Mouse (Mus musculus) megakaryocyte, adult 5-6 weeks (primary cell): ENCODE results near the gene Ncoa6. TPM values are rescaled to one million over a fixed set of nuclear protein-coding genes. Genes with fewer than 3 reads are reported as not detected.
A peak's percentile ranks its signal among the peaks of the same experiment; 100 is the strongest.

Experiments used
- ATAC-seq: 2 replicates; pipeline ENCODE4 v1.8.0; 2016; ENCODE audit warnings: mild to moderate bottlenecking, inconsistent platforms; ENCODE audit not compliant: poor library complexity, severe bottlenecking
- total RNA-seq, 2 experiments: library from RNA; stranded (forward) in 1 of 2; stranded (reverse) in 1 of 2; fragments of 153-499, 151-499 nt in 1 of 2; fragments of 221-1000, 200-1000 nt in 1 of 2; gene quantifications; 2 replicates each; pipeline versions ENCODE4 v1.2.3 to v1.2.4; 2015 to 2017

Gene Ncoa6
- total RNA-seq, 2 experiments from 2014 or later = 16.7 to 65.1 TPM

DNA sequence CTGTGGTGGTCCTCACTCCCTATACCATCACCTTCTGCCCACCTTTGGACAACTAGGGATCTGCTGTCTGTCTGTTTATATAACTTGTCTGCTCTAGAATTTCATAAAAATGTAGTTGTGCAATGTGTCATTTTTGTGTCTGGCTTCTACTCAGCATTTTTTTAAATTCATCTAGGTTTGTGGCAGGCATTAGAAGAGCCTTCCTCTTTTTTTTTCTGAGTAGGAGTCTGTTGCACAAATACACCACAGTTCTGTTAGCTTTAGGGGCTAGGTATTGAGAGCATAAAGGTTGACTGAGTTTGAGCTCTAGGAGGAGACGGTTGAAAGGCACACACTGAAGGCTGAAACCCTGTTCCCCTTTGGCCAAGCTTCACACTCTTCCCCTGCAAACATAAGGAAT, 100.4 kb downstream of the Ncoa6 start:
- peak; percentile 71 for ATAC-seq

- ATAC-seq = no peak
Observed at GRCm38 (mm10) chr2:155372451-155372850, 101.2 kb downstream of the Ncoa6 start.

GRCm38 (mm10) chr2:155369333-155369883, 104.3 kb downstream of the Ncoa6 start:
- no peak for ATAC-seq

DNA sequence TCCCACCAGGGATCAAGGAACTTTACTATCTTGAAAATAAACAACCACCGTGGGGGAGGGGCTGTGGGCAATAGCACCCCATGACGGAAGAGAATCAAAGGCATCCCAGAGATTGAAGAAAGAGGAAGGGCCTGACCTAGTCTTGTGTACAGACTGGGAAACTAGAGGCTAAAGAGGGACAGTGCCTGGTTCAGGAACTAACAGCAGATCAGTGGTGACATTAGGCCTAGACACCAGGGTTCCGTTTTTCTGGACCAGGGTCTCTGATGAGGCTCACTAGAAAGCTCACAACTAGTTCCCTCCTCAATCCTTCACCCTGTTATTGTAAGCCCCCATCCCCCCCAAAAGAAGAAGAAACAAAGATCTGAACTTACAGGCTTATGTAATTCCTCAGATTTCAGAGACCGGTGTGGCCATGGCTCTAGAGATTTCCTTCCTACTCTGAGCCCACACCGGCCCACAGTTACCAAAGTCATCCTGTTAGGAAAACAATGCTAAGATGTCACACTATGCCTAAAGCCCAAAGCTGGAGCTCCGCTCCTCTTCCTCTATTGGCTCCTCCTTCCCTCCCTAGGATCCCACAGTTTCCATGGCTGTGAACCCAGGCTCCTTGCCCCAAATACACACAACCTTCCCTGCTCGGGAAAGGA, 105.9 kb downstream of the Ncoa6 start:
- peak; percentile 79 for ATAC-seq

- ATAC-seq = no peak
Observed at GRCm38 (mm10) chr2:155357686-155358399, 115.9 kb downstream of the Ncoa6 start.

DNA sequence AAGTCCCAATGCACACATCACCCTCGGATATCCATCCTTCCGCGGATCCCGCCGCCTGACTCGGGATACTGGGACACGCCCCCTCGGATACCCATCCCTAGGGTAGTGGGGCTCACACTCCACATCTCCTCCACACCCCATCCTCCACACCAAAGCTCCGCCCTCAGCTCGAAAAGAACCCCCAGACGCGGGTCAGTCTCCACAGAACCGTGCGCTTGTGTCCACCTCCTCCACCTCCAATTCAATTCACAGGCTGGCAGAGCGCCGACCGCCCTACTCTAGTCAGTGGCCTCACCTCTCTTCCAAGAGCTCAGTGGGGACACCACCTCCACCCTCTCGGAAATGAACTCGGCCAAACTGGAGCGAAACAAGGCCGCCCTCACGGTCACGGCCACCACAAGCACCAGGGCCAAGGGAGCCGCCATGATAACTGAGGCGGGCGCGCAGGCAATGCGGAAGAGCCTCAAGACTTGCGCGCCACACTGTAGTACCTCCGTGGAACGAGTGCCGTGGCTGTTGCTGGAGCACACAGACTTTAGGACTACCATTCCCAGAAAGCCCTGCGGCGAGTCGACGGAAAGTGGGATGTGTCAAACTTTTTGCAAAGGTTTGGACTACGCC, 116.6 kb downstream of the Ncoa6 start, which contains the start of gene Pigu:
TSS of gene Pigu (minus strand) at position 460 of the 621 bp plus-strand sequence.
- peak; percentile 100 for ATAC-seq

- ATAC-seq = no peak
Observed at GRCm38 (mm10) chr2:155354402-155354801, 119.3 kb downstream of the Ncoa6 start.

DNA sequence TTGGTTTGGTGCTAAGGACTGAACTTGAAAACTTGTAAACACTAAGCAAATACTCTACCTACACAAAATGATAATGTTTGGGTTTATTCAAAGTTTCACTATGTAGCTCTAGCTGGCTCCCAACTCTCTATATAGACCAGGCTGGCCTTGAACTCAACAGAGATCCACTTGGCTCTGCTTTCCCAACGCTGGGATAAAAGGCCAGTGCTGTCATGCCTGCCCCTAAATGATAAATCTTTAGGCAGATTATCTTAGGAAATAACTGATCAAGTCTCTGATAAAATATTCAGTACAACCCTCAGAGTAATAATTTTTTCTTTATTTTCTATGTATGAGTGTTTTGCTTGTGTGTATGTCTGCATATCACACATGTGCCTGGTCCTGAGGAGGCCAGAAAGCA, 127.0 kb downstream of the Ncoa6 start:
- ATAC-seq = no peak

Other genes with a start within 250 kb of the Ncoa6 start
- 365 and 368 TPM in 2 replicates for gene Dynlrb1, start 237.4 kb downstream of the Ncoa6 start, total RNA-seq (2015)
- 240 and 243 TPM in 2 replicates for gene Dynlrb1, start 237.4 kb downstream of the Ncoa6 start, total RNA-seq (2017)
- gene Map1lc3a, start 197.6 kb downstream of the Ncoa6 start, total RNA-seq (2015) = 4.7 TPM in 2 replicates
- 0.51 and 1.3 TPM in 2 replicates for gene Map1lc3a, start 197.6 kb downstream of the Ncoa6 start, total RNA-seq (2017)
- 33.3 and 41.5 TPM in 2 replicates for gene Pigu, start 116.5 kb downstream of the Ncoa6 start, total RNA-seq (2015)
- 23.7 and 24.4 TPM in 2 replicates for gene Pigu, start 116.5 kb downstream of the Ncoa6 start, total RNA-seq (2017)
- gene Trp53inp2, start 92.8 kb downstream of the Ncoa6 start, total RNA-seq (2015) = 30.5 and 31.0 TPM in 2 replicates
- 18.8 and 29.5 TPM in 2 replicates for gene Trp53inp2, start 92.8 kb downstream of the Ncoa6 start, total RNA-seq (2017)
- 8.9 and 9.6 TPM in 2 replicates for gene Acss2, start 44.1 kb upstream of the Ncoa6 start, total RNA-seq (2015)
- 12.0 and 13.6 TPM in 2 replicates for gene Acss2, start 44.1 kb upstream of the Ncoa6 start, total RNA-seq (2017)
- gene Ggt7, start 44.3 kb upstream of the Ncoa6 start, total RNA-seq (2015) = not detected in 2 replicates
- not detected in 2 replicates for gene Ggt7, start 44.3 kb upstream of the Ncoa6 start, total RNA-seq (2017)
- gene Gss, start 118.9 kb upstream of the Ncoa6 start, total RNA-seq (2015) = 9.6 and 9.7 TPM in 2 replicates
- 13.3 and 17.1 TPM in 2 replicates for gene Gss, start 118.9 kb upstream of the Ncoa6 start, total RNA-seq (2017)
- not detected in 2 replicates for gene Myh7b, start 137.3 kb upstream of the Ncoa6 start, total RNA-seq (2015)
- gene Myh7b, start 137.3 kb upstream of the Ncoa6 start, total RNA-seq (2017) = not detected in 2 replicates
- gene Trpc4ap, start 218.5 kb upstream of the Ncoa6 start, total RNA-seq (2015) = 63.0 and 80.0 TPM in 2 replicates
- 104 and 106 TPM in 2 replicates for gene Trpc4ap, start 218.5 kb upstream of the Ncoa6 start, total RNA-seq (2017)